Mouse (Mus musculus): ENCODE results near the gene Nlgn2. TPM values are rescaled to one million over a fixed set of nuclear protein-coding genes. Genes with fewer than 3 reads are reported as not detected.

The Nlgn2 gene
- polyA plus RNA-seq, 1 experiment, result 10.7 TPM

- H3K36me3 ChIP-seq (ENCODE audit: control insufficient read depth, insufficient read depth), result peaks cover 20% of the 10 kb centered on the region
- TF ChIP-seq MYOD1 (IDR thresholded peaks at IDR 0.05; ENCODE audit: control insufficient read depth, insufficient read length, low read depth) (peak; percentile 92), FOSL1 (IDR thresholded peaks at IDR 0.05; ENCODE audit: insufficient read depth, low read length, poor library complexity, severe bottlenecking) (no peak), USF1 (IDR thresholded peaks at IDR 0.05; ENCODE audit: low read depth) (no peak), MAX (IDR thresholded peaks at IDR 0.05) (peak; percentile 46)
- no peaks in the 10 kb centered on the region for H3K79me2 ChIP-seq (ENCODE audit: control insufficient read depth, insufficient read depth)
- H3ac ChIP-seq (ENCODE audit: control insufficient read depth, insufficient read length, low read depth), result peak within 1 kb of the TSS; percentile 72
- H3K27me3 ChIP-seq (ENCODE audit: control insufficient read depth, insufficient read depth, insufficient read length), result no peaks in the 10 kb centered on the region
- H3K79me3 ChIP-seq (ENCODE audit: low read depth), result no peaks in the 10 kb centered on the region
- H3K4me3 ChIP-seq (ENCODE audit: insufficient read depth, poor library complexity, severe bottlenecking), result peak within 1 kb of the TSS; percentile 35
Observed at GRCm38 (mm10) chr11:69795168-69795982, 42.2 kb downstream of the Nlgn2 start, which contains the start of gene Chrnb1. Chrnb1 (minus strand) TSS chr11:69795943.

GRCm38 (mm10) chr11:69793429-69793828 is 44.2 kb downstream of the Nlgn2 start:
- Histone ChIP-seq H3K27me3 (ENCODE audit: control insufficient read depth, insufficient read depth, insufficient read length) (no peaks in the 10 kb centered on the region), H3K79me3 (ENCODE audit: low read depth) (no peaks in the 10 kb centered on the region), H3K36me3 (ENCODE audit: control insufficient read depth, insufficient read depth) (peaks cover 31% of the 10 kb centered on the region), H3ac (ENCODE audit: control insufficient read depth, insufficient read length, low read depth) (no peak overlapping the region), H3K79me2 (ENCODE audit: control insufficient read depth, insufficient read depth) (no peaks in the 10 kb centered on the region), H3K4me3 (ENCODE audit: insufficient read depth, poor library complexity, severe bottlenecking) (no peak overlapping the region)
- no peak for TF ChIP-seq MYOG (IDR thresholded peaks at IDR 0.05; ENCODE audit: control insufficient read depth, extremely low read depth, insufficient read length)
- TF ChIP-seq MYOD1 (IDR thresholded peaks at IDR 0.05; ENCODE audit: control insufficient read depth, insufficient read length, low read depth), result no peak
- TF ChIP-seq USF1 (IDR thresholded peaks at IDR 0.05; ENCODE audit: low read depth), result no peak
- no peak for TF ChIP-seq MAX (IDR thresholded peaks at IDR 0.05)
- TF ChIP-seq CTCF (IDR thresholded peaks at IDR 0.05; ENCODE audit: control insufficient read depth, insufficient read depth, insufficient read length), result no peak

GRCm38 (mm10) chr11:69791420-69791819 is 46.2 kb downstream of the Nlgn2 start:
- TF ChIP-seq CTCF (IDR thresholded peaks at IDR 0.05; ENCODE audit: control insufficient read depth, insufficient read depth, insufficient read length) (no peak), USF1 (IDR thresholded peaks at IDR 0.05; ENCODE audit: low read depth) (no peak)
- H3K36me3 ChIP-seq (ENCODE audit: control insufficient read depth, insufficient read depth), result peaks cover 31% of the 10 kb centered on the region
- H3K79me2 ChIP-seq (ENCODE audit: control insufficient read depth, insufficient read depth), result no peaks in the 10 kb centered on the region
- H3K27me3 ChIP-seq (ENCODE audit: control insufficient read depth, insufficient read depth, insufficient read length), result no peaks in the 10 kb centered on the region
- no peak overlapping the region for H3K4me3 ChIP-seq (ENCODE audit: insufficient read depth, poor library complexity, severe bottlenecking)
- no peak overlapping the region for H3ac ChIP-seq (ENCODE audit: control insufficient read depth, insufficient read length, low read depth)
- H3K79me3 ChIP-seq (ENCODE audit: low read depth), result no peaks in the 10 kb centered on the region

GRCm38 (mm10) chr11:69789431-69789830 is 48.2 kb downstream of the Nlgn2 start:
- Histone ChIP-seq H3K27me3 (ENCODE audit: control insufficient read depth, insufficient read depth, insufficient read length) (no peaks in the 10 kb centered on the region), H3K4me3 (ENCODE audit: insufficient read depth, poor library complexity, severe bottlenecking) (no peak overlapping the region), H3K79me3 (ENCODE audit: low read depth) (no peaks in the 10 kb centered on the region), H3K36me3 (ENCODE audit: control insufficient read depth, insufficient read depth) (peaks cover 40% of the 10 kb centered on the region), H3K79me2 (ENCODE audit: control insufficient read depth, insufficient read depth) (no peaks in the 10 kb centered on the region), H3ac (ENCODE audit: control insufficient read depth, insufficient read length, low read depth) (no peak overlapping the region)
- TF ChIP-seq MAX (IDR thresholded peaks at IDR 0.05) (no peak), MYOD1 (IDR thresholded peaks at IDR 0.05; ENCODE audit: control insufficient read depth, insufficient read length, low read depth) (no peak), FOSL1 (IDR thresholded peaks at IDR 0.05; ENCODE audit: insufficient read depth, low read length, poor library complexity, severe bottlenecking) (no peak), MYOG (IDR thresholded peaks at IDR 0.05; ENCODE audit: control insufficient read depth, extremely low read depth, insufficient read length) (no peak), CEBPB (IDR thresholded peaks at IDR 0.05; ENCODE audit: low read depth) (no peak), USF1 (IDR thresholded peaks at IDR 0.05; ENCODE audit: low read depth) (no peak), CTCF (IDR thresholded peaks at IDR 0.05; ENCODE audit: control insufficient read depth, insufficient read depth, insufficient read length) (no peak)

GRCm38 (mm10) chr11:69787306-69787705 is 50.3 kb downstream of the Nlgn2 start:
- Histone ChIP-seq H3ac (ENCODE audit: control insufficient read depth, insufficient read length, low read depth) (no peak overlapping the region), H3K4me3 (ENCODE audit: insufficient read depth, poor library complexity, severe bottlenecking) (no peak overlapping the region), H3K36me3 (ENCODE audit: control insufficient read depth, insufficient read depth) (peaks cover 39% of the 10 kb centered on the region), H3K27me3 (ENCODE audit: control insufficient read depth, insufficient read depth, insufficient read length) (no peaks in the 10 kb centered on the region), H3K79me2 (ENCODE audit: control insufficient read depth, insufficient read depth) (no peaks in the 10 kb centered on the region), H3K79me3 (ENCODE audit: low read depth) (no peaks in the 10 kb centered on the region)
- no peak for TF ChIP-seq FOSL1 (IDR thresholded peaks at IDR 0.05; ENCODE audit: insufficient read depth, low read length, poor library complexity, severe bottlenecking)
- TF ChIP-seq CTCF (IDR thresholded peaks at IDR 0.05; ENCODE audit: control insufficient read depth, insufficient read depth, insufficient read length), result no peak
- TF ChIP-seq USF1 (IDR thresholded peaks at IDR 0.05; ENCODE audit: low read depth), result no peak
- TF ChIP-seq MAX (IDR thresholded peaks at IDR 0.05), result no peak
- no peak for TF ChIP-seq CEBPB (IDR thresholded peaks at IDR 0.05; ENCODE audit: low read depth)
- no peak for TF ChIP-seq MYOD1 (IDR thresholded peaks at IDR 0.05; ENCODE audit: control insufficient read depth, insufficient read length, low read depth)

- TF ChIP-seq MYOG (IDR thresholded peaks at IDR 0.05; ENCODE audit: control insufficient read depth, extremely low read depth, insufficient read length) (no peak), MAX (IDR thresholded peaks at IDR 0.05) (no peak), CEBPB (IDR thresholded peaks at IDR 0.05; ENCODE audit: low read depth) (no peak), FOSL1 (IDR thresholded peaks at IDR 0.05; ENCODE audit: insufficient read depth, low read length, poor library complexity, severe bottlenecking) (no peak), CTCF (IDR thresholded peaks at IDR 0.05; ENCODE audit: control insufficient read depth, insufficient read depth, insufficient read length) (no peak), USF1 (IDR thresholded peaks at IDR 0.05; ENCODE audit: low read depth) (no peak), MYOD1 (IDR thresholded peaks at IDR 0.05; ENCODE audit: control insufficient read depth, insufficient read length, low read depth) (no peak)
- H3K36me3 ChIP-seq (ENCODE audit: control insufficient read depth, insufficient read depth), result peaks cover 27% of the 10 kb centered on the region
- H3K79me3 ChIP-seq (ENCODE audit: low read depth), result no peaks in the 10 kb centered on the region
- no peak overlapping the region for H3ac ChIP-seq (ENCODE audit: control insufficient read depth, insufficient read length, low read depth)
- H3K27me3 ChIP-seq (ENCODE audit: control insufficient read depth, insufficient read depth, insufficient read length), result no peaks in the 10 kb centered on the region
- H3K79me2 ChIP-seq (ENCODE audit: control insufficient read depth, insufficient read depth), result no peaks in the 10 kb centered on the region
- no peak overlapping the region for H3K4me3 ChIP-seq (ENCODE audit: insufficient read depth, poor library complexity, severe bottlenecking)
Observed at GRCm38 (mm10) chr11:69784793-69785272, 52.8 kb downstream of the Nlgn2 start.

Measured in C2C12 (cell line).